ENCODE assay signal across 9 mouse cellular contexts in genomic region chr10:81259225-81259884, GRCm38 (mm10). TPM values are rescaled to one million over a fixed set of nuclear protein-coding genes. Genes with fewer than 3 reads are reported as not detected.
DNase-seq lines count a peak whose midpoint lies in the region; ATAC-seq and TF ChIP-seq lines count a peak whose summit lies in the region.
"Had no signal": no experiment of that assay in that cellular context is flagged by ENCODE, and none has a peak within 500 bp of the region (broad histone marks: within the 10 kb centered on the region; RNA-seq: fewer than 3 reads in every experiment).

No protein-coding gene starts in this region.

- peak; percentile 18; the same call in 1 of the 2 replicates for ATAC-seq in lung, postnatal 0 days
- no peak for ATAC-seq in forebrain, embryonic 12.5 days (ENCODE audit: low FRiP score)
- ATAC-seq in limb, embryonic 11.5 days (ENCODE audit: insufficient number of reproducible peaks, low FRiP score, low TSS enrichment, low read depth) = no peak
- no peak for ATAC-seq in stomach, embryonic 16.5 days (ENCODE audit: insufficient read depth, low FRiP score)
- ATAC-seq in liver, embryonic 11.5 days (replicated peaks; ENCODE audit: low FRiP score) = no peak
- ATAC-seq: inflammation-experienced regulatory T-cells, adult 6 months had no signal

- intact Hi-C loops in gastrocnemius, adult 2 months (cut with DNase I) = no loop called here

- peaks cover 3% of the 10 kb centered on the region; the same call in 1 of the 2 replicates for H3K9me3 ChIP-seq in lung, postnatal 0 days (ENCODE audit: low read length)
- H3K9me3 ChIP-seq in forebrain, embryonic 12.5 days = no peaks in the 10 kb centered on the region; the same call in 1 of the 2 replicates
- no peaks in the 10 kb centered on the region for H3K9me3 ChIP-seq in limb, embryonic 11.5 days (ENCODE audit: control insufficient read depth, low read length)
- H3K9me3 ChIP-seq in stomach, embryonic 16.5 days (replicated peaks; ENCODE audit: control insufficient read depth, low read length) = no peaks in the 10 kb centered on the region; the same call in 1 of the 2 replicates
- no peaks in the 10 kb centered on the region for H3K9me3 ChIP-seq in liver, embryonic 11.5 days (ENCODE audit: control insufficient read depth, low read length)
- H3K9me3 ChIP-seq: liver, embryonic 13.5 days had no signal

- 39% methylated on average over 20 of the region's 21 CpGs for WGBS in lung, postnatal 0 days
- 56% methylated on average over 21 of the region's 21 CpGs for WGBS in forebrain, embryonic 12.5 days
- 52% methylated on average over 21 of the region's 21 CpGs for WGBS in limb, embryonic 11.5 days
- 37% methylated on average over 21 of the region's 21 CpGs for WGBS in stomach, embryonic 16.5 days
- WGBS in liver, embryonic 11.5 days = 43% methylated on average over 21 of the region's 21 CpGs

- no peaks in the 10 kb centered on the region; the same call in 1 of the 2 replicates for H3K4me1 ChIP-seq in lung, postnatal 0 days (ENCODE audit: insufficient read depth, low read depth, low read length)
- H3K4me1 ChIP-seq in forebrain, embryonic 12.5 days = peaks cover 24% of the 10 kb centered on the region
- H3K4me1 ChIP-seq in limb, embryonic 11.5 days (ENCODE audit: control insufficient read depth, insufficient read depth, low read length) = peaks cover 3% of the 10 kb centered on the region; the same call in 1 of the 2 replicates
- H3K4me1 ChIP-seq in stomach, embryonic 16.5 days (ENCODE audit: control insufficient read depth, insufficient read depth, low read length) = no peaks in the 10 kb centered on the region
- H3K4me1 ChIP-seq in liver, embryonic 11.5 days (replicated peaks; ENCODE audit: control insufficient read depth, insufficient read depth, low read length) = peaks cover 10% of the 10 kb centered on the region

- no peak for DNase-seq in lung, postnatal 0 days (ENCODE audit: low spot score)
- no peak for DNase-seq in lung, postnatal 14 days
- no peak for DNase-seq in limb, embryonic 11.5 days (ENCODE audit: low spot score)
- no peak for DNase-seq in gastrocnemius, adult 2 months
- no peak for DNase-seq in liver, embryonic 11.5 days (ENCODE audit: low spot score)
- DNase-seq: liver, embryonic 13.5 days had no signal

- no peak for TF ChIP-seq CTCF in lung, postnatal 0 days (IDR thresholded peaks at IDR 0.05)
- no peak for TF ChIP-seq CTCF in gastrocnemius, adult 2 months (IDR thresholded peaks at IDR 0.05)

- H3K27ac ChIP-seq in lung, postnatal 0 days (ENCODE audit: low read length) = no peak overlapping the region
- H3K27ac ChIP-seq in forebrain, embryonic 12.5 days = no peak overlapping the region
- no peak overlapping the region for H3K27ac ChIP-seq in limb, embryonic 11.5 days (replicated peaks; ENCODE audit: low read depth, low read length)
- no peak overlapping the region for H3K27ac ChIP-seq in stomach, embryonic 16.5 days (ENCODE audit: low read length)
- H3K27ac ChIP-seq in gastrocnemius, adult 2 months = no peak overlapping the region
- H3K27ac ChIP-seq in liver, embryonic 11.5 days (ENCODE audit: low read depth, low read length) = no peak overlapping the region
- H3K27ac ChIP-seq: liver, embryonic 13.5 days had no signal

- no peak overlapping the region for H3K4me3 ChIP-seq in lung, postnatal 0 days (ENCODE audit: low read depth, low read length)
- H3K4me3 ChIP-seq in forebrain, embryonic 12.5 days (replicated peaks) = no peak overlapping the region
- no peak overlapping the region for H3K4me3 ChIP-seq in limb, embryonic 11.5 days (ENCODE audit: low read depth, low read length)
- no peak overlapping the region for H3K4me3 ChIP-seq in stomach, embryonic 16.5 days (replicated peaks; ENCODE audit: low read length)
- H3K4me3 ChIP-seq in gastrocnemius, adult 2 months = no peak overlapping the region
- H3K4me3 ChIP-seq in liver, embryonic 11.5 days (ENCODE audit: low read depth, low read length) = no peak overlapping the region
- H3K4me3 ChIP-seq: liver, embryonic 13.5 days had no signal

- H3K36me3 ChIP-seq in lung, postnatal 0 days (ENCODE audit: insufficient read depth, low read length) = peaks cover 3% of the 10 kb centered on the region; the same call in 1 of the 2 replicates
- peaks cover 33% of the 10 kb centered on the region for H3K36me3 ChIP-seq in forebrain, embryonic 12.5 days (replicated peaks)
- H3K36me3 ChIP-seq in limb, embryonic 11.5 days (ENCODE audit: control insufficient read depth, insufficient read depth, low read length) = peaks cover 7% of the 10 kb centered on the region; the same call in 1 of the 2 replicates
- H3K36me3 ChIP-seq in stomach, embryonic 16.5 days (ENCODE audit: control insufficient read depth, insufficient read depth, low read length) = no peaks in the 10 kb centered on the region
- peaks cover 14% of the 10 kb centered on the region for H3K36me3 ChIP-seq in liver, embryonic 11.5 days (ENCODE audit: control insufficient read depth, insufficient read depth, low read length)

- no peak overlapping the region for H3K9ac ChIP-seq in lung, postnatal 0 days (replicated peaks; ENCODE audit: low read depth)
- peak overlapping the region; percentile 29; the same call in 1 of the 2 replicates for H3K9ac ChIP-seq in forebrain, embryonic 12.5 days
- peak overlapping the region; percentile 17; the same call in 1 of the 2 replicates for H3K9ac ChIP-seq in limb, embryonic 11.5 days (ENCODE audit: low read length)
- H3K9ac ChIP-seq in stomach, embryonic 16.5 days (ENCODE audit: low read length) = 0 out of 2 replicates have a peak overlapping the region, but pooled peaks have one; percentile 21
- H3K9ac ChIP-seq in liver, embryonic 11.5 days (ENCODE audit: low read depth, low read length) = no peak overlapping the region
- H3K9ac ChIP-seq: liver, embryonic 13.5 days had no signal

- H3K4me2 ChIP-seq in lung, postnatal 0 days (replicated peaks; ENCODE audit: low read depth, low read length) = no peak overlapping the region
- no peak overlapping the region for H3K4me2 ChIP-seq in forebrain, embryonic 12.5 days
- no peak overlapping the region for H3K4me2 ChIP-seq in limb, embryonic 11.5 days (ENCODE audit: low read depth, severe bottlenecking)
- H3K4me2 ChIP-seq in stomach, embryonic 16.5 days (ENCODE audit: low read depth, low read length) = no peak overlapping the region
- H3K4me2 ChIP-seq in liver, embryonic 11.5 days = no peak overlapping the region
- H3K4me2 ChIP-seq: liver, embryonic 13.5 days had no signal

- peaks cover 27% of the 10 kb centered on the region for H3K27me3 ChIP-seq in lung, postnatal 0 days (replicated peaks; ENCODE audit: insufficient read depth, low read length)
- H3K27me3 ChIP-seq in forebrain, embryonic 12.5 days = peaks cover 57% of the 10 kb centered on the region
- H3K27me3 ChIP-seq in limb, embryonic 11.5 days (ENCODE audit: control insufficient read depth, insufficient read depth, low read length) = peaks cover 49% of the 10 kb centered on the region
- peaks cover 36% of the 10 kb centered on the region for H3K27me3 ChIP-seq in stomach, embryonic 16.5 days (ENCODE audit: control insufficient read depth, insufficient read depth, low read length)
- peaks cover 54% of the 10 kb centered on the region for H3K27me3 ChIP-seq in liver, embryonic 11.5 days (replicated peaks; ENCODE audit: control insufficient read depth, insufficient read depth, low read length)

- no peak for TF ChIP-seq EP300 in lung, postnatal 0 days (IDR thresholded peaks at IDR 0.05)

RNA-seq across cellular contexts. Expression of gene Matk, which starts 6.6 kb away (rescaled TPM):
- 1.5 and 1.6 TPM in 2 replicates for polyA plus RNA-seq in lung, postnatal 0 days (2015; fragmentation: Nextera tagmentation; extraction: Ambion mirVana)
- polyA plus RNA-seq in forebrain, embryonic 12.5 days (2016; fragmentation: Nextera tagmentation; extraction: Ambion mirVana) = 4.1 and 5.7 TPM in 2 replicates
- polyA plus RNA-seq in limb, embryonic 11.5 days (2014; fragmentation: Nextera tagmentation; extraction: Ambion mirVana) = 1.2 and 2.3 TPM in 2 replicates
- polyA plus RNA-seq in stomach, embryonic 16.5 days (2015; fragmentation: Nextera tagmentation; extraction: Ambion mirVana) = 3.6 and 4.2 TPM in 2 replicates
- under 1 TPM; 0.15 to 0.31 TPM for total RNA-seq in gastrocnemius, adult 2 months (2021)
- polyA plus RNA-seq in liver, embryonic 11.5 days (2014; fragmentation: Nextera tagmentation; extraction: Ambion mirVana) = 2.1 TPM in 2 replicates

RNA-seq across cellular contexts. Expression of gene Mrpl54, which starts 7.4 kb away (rescaled TPM):
- 132 and 162 TPM in 2 replicates for polyA plus RNA-seq in lung, postnatal 0 days (2015; fragmentation: Nextera tagmentation; extraction: Ambion mirVana)
- polyA plus RNA-seq in forebrain, embryonic 12.5 days (2016; fragmentation: Nextera tagmentation; extraction: Ambion mirVana) = 136 and 138 TPM in 2 replicates
- 198 and 217 TPM in 2 replicates for polyA plus RNA-seq in limb, embryonic 11.5 days (2014; fragmentation: Nextera tagmentation; extraction: Ambion mirVana)
- 197 and 220 TPM in 2 replicates for polyA plus RNA-seq in stomach, embryonic 16.5 days (2015; fragmentation: Nextera tagmentation; extraction: Ambion mirVana)
- total RNA-seq in gastrocnemius, adult 2 months (2021) = 100 to 1,000 TPM; 103 to 112 TPM
- 226 and 233 TPM in 2 replicates for polyA plus RNA-seq in liver, embryonic 11.5 days (2014; fragmentation: Nextera tagmentation; extraction: Ambion mirVana)

RNA-seq across cellular contexts. Expression of gene Apba3, which starts 7.4 kb away (rescaled TPM):
- 47.9 and 49.4 TPM in 2 replicates for polyA plus RNA-seq in lung, postnatal 0 days (2015; fragmentation: Nextera tagmentation; extraction: Ambion mirVana)
- 31.1 and 33.3 TPM in 2 replicates for polyA plus RNA-seq in forebrain, embryonic 12.5 days (2016; fragmentation: Nextera tagmentation; extraction: Ambion mirVana)
- 45.3 and 46.3 TPM in 2 replicates for polyA plus RNA-seq in limb, embryonic 11.5 days (2014; fragmentation: Nextera tagmentation; extraction: Ambion mirVana)
- polyA plus RNA-seq in stomach, embryonic 16.5 days (2015; fragmentation: Nextera tagmentation; extraction: Ambion mirVana) = 61.6 and 66.9 TPM in 2 replicates
- 100 to 1,000 TPM; 110 to 119 TPM for total RNA-seq in gastrocnemius, adult 2 months (2021)
- 47.5 and 55.0 TPM in 2 replicates for polyA plus RNA-seq in liver, embryonic 11.5 days (2014; fragmentation: Nextera tagmentation; extraction: Ambion mirVana)

RNA-seq across cellular contexts. Expression of gene Zfr2, which starts 26.4 kb away (rescaled TPM):
- polyA plus RNA-seq in lung, postnatal 0 days (2015; fragmentation: Nextera tagmentation; extraction: Ambion mirVana) = 2.3 and 2.4 TPM in 2 replicates
- 9.0 and 10.0 TPM in 2 replicates for polyA plus RNA-seq in forebrain, embryonic 12.5 days (2016; fragmentation: Nextera tagmentation; extraction: Ambion mirVana)
- 3.4 and 4.2 TPM in 2 replicates for polyA plus RNA-seq in limb, embryonic 11.5 days (2014; fragmentation: Nextera tagmentation; extraction: Ambion mirVana)
- polyA plus RNA-seq in stomach, embryonic 16.5 days (2015; fragmentation: Nextera tagmentation; extraction: Ambion mirVana) = 5.3 and 5.9 TPM in 2 replicates
- total RNA-seq in gastrocnemius, adult 2 months (2021) = 1 to 10 TPM; 1.8 to 2.7 TPM
- polyA plus RNA-seq in liver, embryonic 11.5 days (2014; fragmentation: Nextera tagmentation; extraction: Ambion mirVana) = 1.3 and 2.1 TPM in 2 replicates

RNA-seq across cellular contexts. Expression of gene Atcay, which starts 28.7 kb away (rescaled TPM):
- not detected in 2 replicates for polyA plus RNA-seq in lung, postnatal 0 days (2015; fragmentation: Nextera tagmentation; extraction: Ambion mirVana)
- 31.8 and 33.9 TPM in 2 replicates for polyA plus RNA-seq in forebrain, embryonic 12.5 days (2016; fragmentation: Nextera tagmentation; extraction: Ambion mirVana)
- polyA plus RNA-seq in limb, embryonic 11.5 days (2014; fragmentation: Nextera tagmentation; extraction: Ambion mirVana) = 0.11 and 0.27 TPM in 2 replicates
- polyA plus RNA-seq in stomach, embryonic 16.5 days (2015; fragmentation: Nextera tagmentation; extraction: Ambion mirVana) = 1.5 TPM in 2 replicates
- not detected for total RNA-seq in gastrocnemius, adult 2 months (2021)
- 0.05 TPM in 1 of 2 replicates, not detected in the other for polyA plus RNA-seq in liver, embryonic 11.5 days (2014; fragmentation: Nextera tagmentation; extraction: Ambion mirVana)

Comparison
In these comparisons a context has a peak if more than half of its experiments do, and no peak if none do; other contexts are left out.
1. H3K9ac ChIP-seq: peak in forebrain, embryonic 12.5 days (single experiment), limb, embryonic 11.5 days (single experiment) and stomach, embryonic 16.5 days (single experiment); none in lung, postnatal 0 days (single experiment) and liver, embryonic 11.5 days (single experiment).